Mouse (Mus musculus) CD4-positive, CD25-positive, alpha-beta regulatory T cell, adult 2 months (primary cell): ENCODE data around the gene Gm4871.
"Not testable (repeated sequence)": the region's sequence is repeated elsewhere in the genome, so short reads cannot be mapped to it uniquely, and the experiment has no call there.

Experiments used
- DNase-seq: peaks from one replicate; pipeline ENCODE4 v3.0.0-alpha.2; 2012; ENCODE audit warnings: low read depth, low spot score

Gene Gm4871

GRCm38 (mm10) chr5:145032391-145032790, at the start of gene Gm4871:
Gene Gm4871 (minus strand): TSS chr5:145032754.
- not testable (repeated sequence) for DNase-seq

- no peak for DNase-seq
Measured at GRCm38 (mm10) chr5:145081866-145082613, 49.5 kb upstream of the Gm4871 start.

- no peak for DNase-seq
Measured at GRCm38 (mm10) chr5:145075081-145075480, 42.5 kb upstream of the Gm4871 start.

- DNase-seq = peak; percentile 33
Measured at GRCm38 (mm10) chr5:145071342-145071741, 38.8 kb upstream of the Gm4871 start.

- DNase-seq = peak; percentile 85
Measured at GRCm38 (mm10) chr5:145069707-145070106, 37.2 kb upstream of the Gm4871 start.

- no peak for DNase-seq
Measured at GRCm38 (mm10) chr5:145068863-145069262, 36.3 kb upstream of the Gm4871 start.

GRCm38 (mm10) chr5:145064765-145065340, 32.3 kb upstream of the Gm4871 start:
- DNase-seq = no peak

GRCm38 (mm10) chr5:145059524-145059923, 27.0 kb upstream of the Gm4871 start:
- DNase-seq = no peak

- DNase-seq = no peak
Measured at GRCm38 (mm10) chr5:145058722-145059121, 26.2 kb upstream of the Gm4871 start.

- no peak for DNase-seq
Measured at GRCm38 (mm10) chr5:145057907-145058306, 25.4 kb upstream of the Gm4871 start.

GRCm38 (mm10) chr5:145054187-145054586, 21.6 kb upstream of the Gm4871 start:
- not testable (repeated sequence) for DNase-seq

GRCm38 (mm10) chr5:145042690-145043089, 10.1 kb upstream of the Gm4871 start, which contains the start of gene 1700018F24Rik:
Gene 1700018F24Rik (plus strand): TSS chr5:145042990.
- DNase-seq = not testable (repeated sequence)

GRCm38 (mm10) chr5:145041628-145042027, 9.1 kb upstream of the Gm4871 start:
- DNase-seq = peak; percentile 36

- DNase-seq = not testable (repeated sequence)
Measured at GRCm38 (mm10) chr5:145030476-145030875, 2.1 kb downstream of the Gm4871 start.

GRCm38 (mm10) chr5:145020712-145021111, 11.8 kb downstream of the Gm4871 start:
- DNase-seq = not testable (repeated sequence)

- DNase-seq = not testable (repeated sequence)
Measured at GRCm38 (mm10) chr5:145020254-145020653, 12.3 kb downstream of the Gm4871 start.

- not testable (repeated sequence) for DNase-seq
Measured at GRCm38 (mm10) chr5:145016761-145017160, 15.8 kb downstream of the Gm4871 start.

- DNase-seq = no peak
Measured at GRCm38 (mm10) chr5:145014278-145014677, 18.3 kb downstream of the Gm4871 start.

GRCm38 (mm10) chr5:145008878-145009659, 23.5 kb downstream of the Gm4871 start:
- DNase-seq = no peak

GRCm38 (mm10) chr5:145005596-145005995, 27.0 kb downstream of the Gm4871 start:
- no peak for DNase-seq

- no peak for DNase-seq
Measured at GRCm38 (mm10) chr5:145004495-145004894, 28.1 kb downstream of the Gm4871 start.

GRCm38 (mm10) chr5:145003362-145003761, 29.2 kb downstream of the Gm4871 start:
- no peak for DNase-seq
